Mouse (Mus musculus) lung, postnatal 4 days (tissue): Measurements from ENCODE around the gene Ccdc65.
A peak's percentile ranks its signal among the peaks of the same experiment; 100 is the strongest.

Experiments used
- DNase-seq, 2 experiments: peaks; one replicate each; pipeline ENCODE4 v3.0.0; 2021

Gene Ccdc65

GRCm38 (mm10) chr15:98740219-98740618 is 32.2 kb downstream of the Ccdc65 start:
- DNase-seq, result peak in 1 of 2 experiments; percentile 20

GRCm38 (mm10) chr15:98742766-98743428 is 34.9 kb downstream of the Ccdc65 start:
- DNase-seq, result peak in 1 of 2 experiments; percentile 58

- peak; percentile 17 to 76 for DNase-seq
Measured at GRCm38 (mm10) chr15:98743863-98744262, 35.9 kb downstream of the Ccdc65 start.

- no peak for DNase-seq
Measured at GRCm38 (mm10) chr15:98746344-98746965, 38.4 kb downstream of the Ccdc65 start.

- no peak for DNase-seq
Measured at GRCm38 (mm10) chr15:98747296-98747695, 39.3 kb downstream of the Ccdc65 start.

GRCm38 (mm10) chr15:98749093-98749492 is 41.1 kb downstream of the Ccdc65 start:
- DNase-seq, result no peak

GRCm38 (mm10) chr15:98753021-98753423 is 45.0 kb downstream of the Ccdc65 start:
- DNase-seq, result no peak

GRCm38 (mm10) chr15:98754125-98754524 is 46.1 kb downstream of the Ccdc65 start:
- no peak for DNase-seq

- peak; percentile 84 to 90 for DNase-seq
Measured at GRCm38 (mm10) chr15:98762201-98762621, 54.2 kb downstream of the Ccdc65 start.

- peak; percentile 97 to 98 for DNase-seq
Measured at GRCm38 (mm10) chr15:98762670-98763529, 54.9 kb downstream of the Ccdc65 start, which contains the start of gene Arf3. Gene Arf3, minus strand, starts transcription at chr15:98763214.

GRCm38 (mm10) chr15:98765929-98766328 is 57.9 kb downstream of the Ccdc65 start:
- no peak for DNase-seq

- no peak for DNase-seq
Measured at GRCm38 (mm10) chr15:98768259-98768658, 60.3 kb downstream of the Ccdc65 start.

GRCm38 (mm10) chr15:98771813-98772425 is 63.9 kb downstream of the Ccdc65 start:
- DNase-seq, result no peak

- peak in 1 of 2 experiments; percentile 34 for DNase-seq
Measured at GRCm38 (mm10) chr15:98772511-98773211, 64.7 kb downstream of the Ccdc65 start.
